Mouse (Mus musculus) hindbrain, embryonic 13.5 days (tissue): ENCODE data around the gene Nlrp2. TPM values are rescaled to one million over a fixed set of nuclear protein-coding genes. Genes with fewer than 3 reads are reported as not detected.

ENCODE experiments used
- ATAC-seq: fragments of 200-750 bp; cut with Nextera tagmentation; 2 replicates; pipeline ENCODE4 v1.8.0; 2017; ENCODE audit warnings: moderate TSS enrichment; ENCODE audit not compliant: low FRiP score
- H3K27ac ChIP-seq: fragments of 300-500 bp; sonication (generic); 2 replicates; pipeline ENCODE4 v1.5.1; 2015; ENCODE audit warnings: inconsistent platforms, mild to moderate bottlenecking, moderate library complexity
- H3K27me3 ChIP-seq: fragments of 300-500 bp; sonication (generic); 2 replicates; pipeline ENCODE4 v1.6.1; 2015; ENCODE audit warnings: mild to moderate bottlenecking, inconsistent platforms
- H3K36me3 ChIP-seq: fragments of 300-500 bp; sonication (generic); 2 replicates; pipeline ENCODE4 v1.6.1; 2015; ENCODE audit warnings: mild to moderate bottlenecking, inconsistent platforms
- H3K4me1 ChIP-seq: fragments of 300-500 bp; sonication (generic); replicated peaks from 2 replicates; pipeline ENCODE4 v1.6.1; 2015; ENCODE audit warnings: inconsistent platforms
- H3K4me2 ChIP-seq: fragments of 300-500 bp; sonication (generic); 2 replicates; pipeline ENCODE4 v1.6.1; 2015; ENCODE audit warnings: inconsistent platforms, mild to moderate bottlenecking, moderate library complexity
- H3K4me3 ChIP-seq: fragments of 300-500 bp; sonication (generic); 2 replicates; pipeline ENCODE4 v1.5.1; 2015; ENCODE audit warnings: mild to moderate bottlenecking, inconsistent platforms
- H3K9ac ChIP-seq: fragments of 300-500 bp; sonication (generic); 2 replicates; pipeline ENCODE4 v1.6.1; 2015; ENCODE audit warnings: mild to moderate bottlenecking, inconsistent platforms
- H3K9me3 ChIP-seq: fragments of 300-500 bp; sonication (generic); 2 replicates; pipeline ENCODE4 v1.6.1; 2016; ENCODE audit warnings: inconsistent platforms
- WGBS: fragments of 180-500 bp; shearing (Covaris S2); methylation state at CpG from one replicate; pipeline ENCODE4 v1.1.7; 2015; 5-methylcytosine and 5-hydroxymethylcytosine counted together
- polyA plus RNA-seq: library from polyadenylated mRNA; unstranded; fragments of >200 nt; fragmentation: Nextera tagmentation; extraction: Ambion mirVana; gene quantifications from 2 replicates; pipeline ENCODE4 v1.2.1, GENCODE M21; 2015

The Nlrp2 gene
- not detected in 2 replicates for polyA plus RNA-seq

- no peaks in the 10 kb centered on the region for H3K36me3 ChIP-seq
- H3K9ac ChIP-seq = no peak within 1 kb of the TSS
- no peaks in the 10 kb centered on the region for H3K4me1 ChIP-seq
- peaks cover 41% of the 10 kb centered on the region for H3K9me3 ChIP-seq
- no peak for ATAC-seq
- no peak within 1 kb of the TSS for H3K4me2 ChIP-seq
- no peaks in the 10 kb centered on the region for H3K27me3 ChIP-seq
- H3K27ac ChIP-seq = no peak within 1 kb of the TSS
- H3K4me3 ChIP-seq = no peak within 1 kb of the TSS
- WGBS = 78% methylated on average over 4 of the region's 4 CpGs
Measured at GRCm38 (mm10) chr7:5350935-5351334, at the start of gene Nlrp2. Nlrp2 (minus strand) TSS chr7:5351035.

- Histone ChIP-seq H3K27me3 (no peaks in the 10 kb centered on the region), H3K4me2 (no peak overlapping the region), H3K4me3 (no peak overlapping the region), H3K36me3 (no peaks in the 10 kb centered on the region), H3K9me3 (peaks cover 38% of the 10 kb centered on the region), H3K4me1 (no peaks in the 10 kb centered on the region), H3K9ac (no peak overlapping the region), H3K27ac (no peak overlapping the region)
- ATAC-seq = no peak
- 87% methylated on average over 2 of the region's 2 CpGs for WGBS
Measured at GRCm38 (mm10) chr7:5366724-5367123, 15.9 kb upstream of the Nlrp2 start.

- H3K4me1 ChIP-seq = no peaks in the 10 kb centered on the region
- H3K27ac ChIP-seq = no peak overlapping the region
- no peak overlapping the region for H3K9ac ChIP-seq
- H3K27me3 ChIP-seq = no peaks in the 10 kb centered on the region
- no peaks in the 10 kb centered on the region for H3K36me3 ChIP-seq
- H3K9me3 ChIP-seq = peaks cover 61% of the 10 kb centered on the region
- no peak for ATAC-seq
- no peak overlapping the region for H3K4me2 ChIP-seq
- no peak overlapping the region for H3K4me3 ChIP-seq
- 91% methylated on average over 5 of the region's 5 CpGs for WGBS
Measured at GRCm38 (mm10) chr7:5363599-5363998, 12.8 kb upstream of the Nlrp2 start.

GRCm38 (mm10) chr7:5350237-5350636 lies 598 bp downstream of the Nlrp2 start, which contains the start of gene Gm5065:
Gm5065 (plus strand) TSS chr7:5350537.
- Histone ChIP-seq H3K36me3 (no peaks in the 10 kb centered on the region), H3K9me3 (peaks cover 40% of the 10 kb centered on the region), H3K4me3 (no peak within 1 kb of the TSS), H3K9ac (no peak within 1 kb of the TSS), H3K27ac (no peak within 1 kb of the TSS), H3K4me2 (no peak within 1 kb of the TSS), H3K27me3 (no peaks in the 10 kb centered on the region), H3K4me1 (no peaks in the 10 kb centered on the region)
- ATAC-seq = no peak
- WGBS = 94% methylated on average over 1 of the region's 1 CpGs

GRCm38 (mm10) chr7:5327511-5327910 lies 23.3 kb downstream of the Nlrp2 start:
- Histone ChIP-seq H3K4me3 (no peak overlapping the region), H3K27me3 (no peaks in the 10 kb centered on the region), H3K4me2 (no peak overlapping the region), H3K9ac (no peak overlapping the region), H3K9me3 (peaks cover 48% of the 10 kb centered on the region), H3K4me1 (no peaks in the 10 kb centered on the region), H3K27ac (no peak overlapping the region), H3K36me3 (no peaks in the 10 kb centered on the region)
- 76% methylated on average over 1 of the region's 1 CpGs for WGBS
- no peak for ATAC-seq

- Histone ChIP-seq H3K36me3 (no peaks in the 10 kb centered on the region), H3K4me2 (no peak overlapping the region), H3K27ac (no peak overlapping the region), H3K4me3 (no peak overlapping the region), H3K9ac (no peak overlapping the region), H3K9me3 (peaks cover 25% of the 10 kb centered on the region; the same call in 1 of the 2 replicates), H3K27me3 (no peaks in the 10 kb centered on the region), H3K4me1 (no peaks in the 10 kb centered on the region)
- no peak for ATAC-seq
- WGBS = 66% methylated on average over 1 of the region's 1 CpGs
Measured at GRCm38 (mm10) chr7:5288281-5288680, 62.6 kb downstream of the Nlrp2 start.

- H3K36me3 ChIP-seq = no peaks in the 10 kb centered on the region
- peaks cover 30% of the 10 kb centered on the region for H3K9me3 ChIP-seq
- H3K4me3 ChIP-seq = no peak overlapping the region
- H3K4me1 ChIP-seq = no peaks in the 10 kb centered on the region
- no peak overlapping the region for H3K27ac ChIP-seq
- H3K27me3 ChIP-seq = no peaks in the 10 kb centered on the region
- H3K9ac ChIP-seq = no peak overlapping the region
- no peak for ATAC-seq
- H3K4me2 ChIP-seq = no peak overlapping the region
- 86% methylated on average over 3 of the region's 3 CpGs for WGBS
Measured at GRCm38 (mm10) chr7:5263051-5263450, 87.8 kb downstream of the Nlrp2 start.

Other genes with a start within 250 kb of the Nlrp2 start
- gene Rfpl4, start 234.1 kb downstream of the Nlrp2 start, polyA plus RNA-seq = not detected in 2 replicates
- 0.22 and 0.52 TPM in 2 replicates for gene Rasl2-9, start 225.1 kb downstream of the Nlrp2 start, polyA plus RNA-seq
- 0.01 TPM in 1 of 2 replicates, not detected in the other for gene Vmn1r55, start 201.4 kb downstream of the Nlrp2 start, polyA plus RNA-seq
- gene Vmn1r56, start 154.3 kb downstream of the Nlrp2 start, polyA plus RNA-seq = not detected in 2 replicates
- gene Vmn1r57, start 132.5 kb downstream of the Nlrp2 start, polyA plus RNA-seq = not detected in 2 replicates
- not detected in 2 replicates for gene Gm5065, start 498 bp downstream of the Nlrp2 start, polyA plus RNA-seq
- not detected in 2 replicates for gene Vmn1r58, start 62.4 kb upstream of the Nlrp2 start, polyA plus RNA-seq
- gene Vmn1r59, start 105.7 kb upstream of the Nlrp2 start, polyA plus RNA-seq = not detected in 2 replicates
- gene Vmn2r28, start 142.9 kb upstream of the Nlrp2 start, polyA plus RNA-seq = not detected in 2 replicates
- gene Vmn1r60, start 196.3 kb upstream of the Nlrp2 start, polyA plus RNA-seq = not detected in 2 replicates